In the genomic region with DNA sequence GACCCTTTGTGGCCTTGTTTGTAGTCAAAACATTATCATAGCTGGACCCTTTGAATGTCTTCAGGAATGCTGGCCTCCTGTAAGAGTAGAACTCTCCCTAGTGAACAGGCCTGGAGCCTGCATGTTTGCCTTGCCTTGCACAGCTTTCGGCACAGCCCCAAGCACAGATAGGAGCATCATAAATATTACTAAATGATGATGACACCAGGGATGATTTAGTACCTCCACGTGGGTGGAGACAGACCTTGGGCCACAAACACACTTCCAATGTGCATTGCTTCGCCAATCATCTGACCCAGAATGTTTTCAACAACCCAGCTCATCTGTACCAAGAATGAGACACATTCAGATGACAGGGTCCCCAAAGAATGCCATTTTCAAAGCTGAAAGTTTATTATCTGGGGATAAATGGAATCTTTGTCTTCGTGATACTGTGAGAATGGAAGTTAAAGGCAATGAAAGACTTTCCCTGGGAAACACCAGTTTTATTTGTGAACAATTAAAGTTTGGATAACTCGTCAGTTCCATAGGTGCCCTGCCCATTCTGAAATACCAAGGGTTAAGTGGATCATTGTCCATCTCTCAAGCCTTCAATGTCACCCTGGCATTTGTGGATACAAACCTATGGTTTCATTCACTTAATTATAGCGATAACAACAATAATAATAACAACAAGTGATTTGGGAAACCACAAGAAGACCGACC, we compare ENCODE assay signal across 21 mouse cellular contexts. TPM values are rescaled to one million over a fixed set of nuclear protein-coding genes. Genes with fewer than 3 reads are reported as not detected.
DNase-seq lines count a peak whose midpoint lies in the region; ATAC-seq and TF ChIP-seq lines count a peak whose summit lies in the region.
"Had no signal": no experiment of that assay in that cellular context is flagged by ENCODE, and none has a peak within 500 bp of the region (broad histone marks: within the 10 kb centered on the region; RNA-seq: fewer than 3 reads in every experiment).

No protein-coding gene starts in this region.

- ATAC-seq in midbrain, embryonic 12.5 days (ENCODE audit: low FRiP score, low read depth) = peak; percentile 61
- no peak for ATAC-seq in midbrain, embryonic 16.5 days
- ATAC-seq in hindbrain, postnatal 0 days = no peak

- DNase-seq in embryo, embryonic 10 days (ENCODE audit: low spot score) = peak; percentile 39
- DNase-seq in embryo, embryonic 9.5 days (ENCODE audit: extremely low spot score) = no peak
- DNase-seq in adrenal gland, adult 2 months = peak; percentile 85
- DNase-seq in embryo, embryonic 10.5 days (ENCODE audit: low spot score) = peak; percentile 48
- DNase-seq in retina, postnatal 1 day = no peak
- no peak for DNase-seq in hindbrain, postnatal 0 days (ENCODE audit: low spot score)
- DNase-seq: cerebellum, adult 2 months; cerebellum, postnatal 36 days; gastrocnemius, postnatal 10 days; heart, adult 18-20 months; heart, postnatal 36 days; kidney, adult 11 months; liver, embryonic 13.5 days; lung, postnatal 4 days; thymus, postnatal 36 days had no signal

- no peaks in the 10 kb centered on the region for H3K9me3 ChIP-seq in midbrain, embryonic 12.5 days
- no peaks in the 10 kb centered on the region for H3K9me3 ChIP-seq in midbrain, embryonic 16.5 days (replicated peaks; ENCODE audit: control insufficient read depth, low read length, poor library complexity, severe bottlenecking)
- no peaks in the 10 kb centered on the region for H3K9me3 ChIP-seq in hindbrain, postnatal 0 days (ENCODE audit: low read length)
- H3K9me3 ChIP-seq: G1E; limb, embryonic 12.5 days; liver, embryonic 13.5 days; lung, embryonic 15.5 days; midbrain, embryonic 15.5 days had no signal

- H3K9ac ChIP-seq in midbrain, embryonic 12.5 days (replicated peaks) = no peak overlapping the region
- no peak overlapping the region for H3K9ac ChIP-seq in midbrain, embryonic 16.5 days (ENCODE audit: low read depth, low read length)
- H3K9ac ChIP-seq in hindbrain, postnatal 0 days (replicated peaks; ENCODE audit: low read length) = no peak overlapping the region
- H3K9ac ChIP-seq: limb, embryonic 12.5 days; liver, embryonic 13.5 days; lung, embryonic 15.5 days; midbrain, embryonic 15.5 days had no signal

- no peak overlapping the region for H3K4me3 ChIP-seq in midbrain, embryonic 12.5 days
- H3K4me3 ChIP-seq in midbrain, embryonic 16.5 days (ENCODE audit: low read depth, low read length) = no peak overlapping the region
- H3K4me3 ChIP-seq in hindbrain, postnatal 0 days (ENCODE audit: low read length) = no peak overlapping the region
- H3K4me3 ChIP-seq: limb, embryonic 12.5 days; liver, embryonic 13.5 days; lung, embryonic 15.5 days; midbrain, embryonic 15.5 days had no signal

- WGBS in midbrain, embryonic 12.5 days = 42% methylated on average over 7 of the region's 7 CpGs
- WGBS in midbrain, embryonic 16.5 days = 38% methylated on average over 7 of the region's 7 CpGs
- 48% methylated on average over 7 of the region's 7 CpGs for WGBS in hindbrain, postnatal 0 days

- no peaks in the 10 kb centered on the region for H3K36me3 ChIP-seq in midbrain, embryonic 12.5 days
- no peaks in the 10 kb centered on the region for H3K36me3 ChIP-seq in midbrain, embryonic 16.5 days (ENCODE audit: control insufficient read depth, insufficient read depth, low read length)
- no peaks in the 10 kb centered on the region for H3K36me3 ChIP-seq in hindbrain, postnatal 0 days (ENCODE audit: insufficient read depth, low read length)
- H3K36me3 ChIP-seq: G1E; limb, embryonic 12.5 days; liver, embryonic 13.5 days; lung, embryonic 15.5 days; midbrain, embryonic 15.5 days had no signal

- no peak overlapping the region for H3K27ac ChIP-seq in midbrain, embryonic 12.5 days (replicated peaks)
- H3K27ac ChIP-seq in midbrain, embryonic 16.5 days (ENCODE audit: low read length) = no peak overlapping the region
- no peak overlapping the region for H3K27ac ChIP-seq in hindbrain, postnatal 0 days
- H3K27ac ChIP-seq: limb, embryonic 12.5 days; liver, embryonic 13.5 days; lung, embryonic 15.5 days; midbrain, embryonic 15.5 days had no signal

- TF ChIP-seq CTCF in hindbrain, postnatal 0 days (IDR thresholded peaks at IDR 0.05; ENCODE audit: low read depth) = no peak

- H3K4me2 ChIP-seq in midbrain, embryonic 12.5 days (replicated peaks) = no peak overlapping the region
- H3K4me2 ChIP-seq in midbrain, embryonic 16.5 days (ENCODE audit: low read length) = no peak overlapping the region
- H3K4me2 ChIP-seq in hindbrain, postnatal 0 days (ENCODE audit: low read depth, low read length) = no peak overlapping the region
- H3K4me2 ChIP-seq: limb, embryonic 12.5 days; liver, embryonic 13.5 days; lung, embryonic 15.5 days; midbrain, embryonic 15.5 days had no signal

- peaks cover 70% of the 10 kb centered on the region for H3K27me3 ChIP-seq in midbrain, embryonic 12.5 days
- peaks cover 5% of the 10 kb centered on the region; the same call in 1 of the 2 replicates for H3K27me3 ChIP-seq in midbrain, embryonic 16.5 days (ENCODE audit: control insufficient read depth, insufficient read depth, low read depth, low read length)
- H3K27me3 ChIP-seq in hindbrain, postnatal 0 days (ENCODE audit: insufficient read depth, low read length) = no peaks in the 10 kb centered on the region
- H3K27me3 ChIP-seq: limb, embryonic 12.5 days; liver, embryonic 13.5 days; lung, embryonic 15.5 days had no signal

- H3K4me1 ChIP-seq in midbrain, embryonic 12.5 days = peaks cover 9% of the 10 kb centered on the region; the same call in 1 of the 2 replicates
- H3K4me1 ChIP-seq in midbrain, embryonic 16.5 days (ENCODE audit: control insufficient read depth, insufficient read depth, low read length) = no peaks in the 10 kb centered on the region
- H3K4me1 ChIP-seq in hindbrain, postnatal 0 days (ENCODE audit: insufficient read depth, low read length) = 0 out of 2 replicates have a peak, but pooled peaks cover 4% of the 10 kb centered on the region
- H3K4me1 ChIP-seq: limb, embryonic 12.5 days; liver, embryonic 13.5 days; lung, embryonic 15.5 days had no signal

RNA-seq across cellular contexts. Expression of a gene that starts 49.4 kb away (rescaled TPM):
- 0.64 and 0.93 TPM in 2 replicates for polyA plus RNA-seq in midbrain, embryonic 12.5 days (2016; fragmentation: Nextera tagmentation; extraction: Ambion mirVana)
- polyA plus RNA-seq in midbrain, embryonic 16.5 days (2015; fragmentation: Nextera tagmentation; extraction: Ambion mirVana) = 0.63 and 0.83 TPM in 2 replicates
- total RNA-seq in adrenal gland, adult 2 months (2021) = 10 to 100 TPM; 51.9 to 89.1 TPM
- polyA plus RNA-seq in adrenal gland, adult 2 months (2012; rRNA removed) = 5.3 and 7.3 TPM in 2 replicates
- 33.1 and 33.3 TPM in 2 replicates for total RNA-seq in hindbrain, postnatal 0 days (2014; rRNA removed)
- polyA plus RNA-seq in hindbrain, postnatal 0 days (2015; fragmentation: Nextera tagmentation; extraction: Ambion mirVana) = 1.4 and 2.1 TPM in 2 replicates
- polyA plus RNA-seq: G1E had no signal

Comparison
In these comparisons a context has a peak if more than half of its experiments do, and no peak if none do; other contexts are left out.
1. DNase-seq: peak in embryo, embryonic 10 days (single experiment), adrenal gland, adult 2 months (single experiment) and embryo, embryonic 10.5 days (single experiment); none in embryo, embryonic 9.5 days (single experiment), retina, postnatal 1 day (single experiment) and hindbrain, postnatal 0 days (single experiment).